Mouse (Mus musculus): Measurements from ENCODE around the gene Negr1. TPM values are rescaled to one million over a fixed set of nuclear protein-coding genes. Genes with fewer than 3 reads are reported as not detected.

The Negr1 gene
- polyA plus RNA-seq, 1 experiment from 2014 or later: 4.2 TPM

DNA sequence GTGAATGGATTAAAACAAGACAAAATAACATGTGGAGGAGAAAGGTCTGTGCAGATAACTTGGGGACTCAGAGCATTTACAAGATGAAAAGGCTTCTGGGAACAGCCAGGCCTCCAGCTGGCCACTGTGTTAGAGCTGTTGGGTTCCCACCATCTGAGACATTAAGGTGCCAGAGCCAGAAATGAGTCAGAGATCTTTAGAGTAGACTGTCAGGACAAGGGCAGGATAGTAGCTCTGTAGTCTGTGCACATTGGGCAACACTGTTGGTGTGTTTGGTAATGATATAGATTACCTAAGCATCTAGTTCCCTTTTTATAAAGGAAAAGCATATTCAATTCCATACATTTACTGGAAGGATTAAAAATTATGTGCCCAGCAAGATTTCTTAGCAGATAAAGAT lies 710.8 kb downstream of the Negr1 start:
- Histone ChIP-seq H3K36me3 (ENCODE audit: control insufficient read depth, insufficient read depth, low read length) (no peaks in the 10 kb centered on the region), H3K4me1 (ENCODE audit: control insufficient read depth, insufficient read depth, low read length) (no peaks in the 10 kb centered on the region), H3K27ac (ENCODE audit: low read depth, low read length) (no peak overlapping the region), H3K4me2 (ENCODE audit: low read depth) (no peak overlapping the region), H3K9me3 (ENCODE audit: control insufficient read depth, low read length) (no peaks in the 10 kb centered on the region), H3K27me3 (ENCODE audit: control insufficient read depth, insufficient read depth, low read length) (no peaks in the 10 kb centered on the region), H3K4me3 (ENCODE audit: low read depth, low read length) (no peak overlapping the region), H3K9ac (ENCODE audit: low read length) (no peak overlapping the region)
- DNase-seq (ENCODE audit: low spot score) (no peak), ATAC-seq (ENCODE audit: insufficient read depth, low FRiP score, low TSS enrichment) (no peak)

DNA sequence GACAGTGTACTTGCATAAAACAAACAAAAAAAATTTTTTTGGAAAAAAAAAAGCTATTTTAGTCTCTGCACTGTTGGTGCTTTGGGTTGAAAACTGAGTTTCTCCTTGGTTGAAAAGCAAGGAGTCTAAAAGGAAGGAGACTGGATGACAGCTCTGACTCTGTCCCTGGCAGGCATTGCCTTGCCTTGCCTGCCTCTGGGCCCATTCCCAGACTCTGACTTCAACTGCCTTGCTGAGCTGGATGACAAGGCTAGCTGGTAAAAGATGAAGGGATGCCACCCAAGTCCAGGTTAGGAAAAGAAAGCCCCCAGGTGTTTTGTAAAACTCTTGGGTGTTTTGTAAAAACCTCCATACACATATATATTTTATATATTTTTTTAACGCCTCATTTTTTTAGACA lies 712.5 kb downstream of the Negr1 start:
- Histone ChIP-seq H3K9ac (ENCODE audit: low read length) (no peak overlapping the region), H3K4me3 (ENCODE audit: low read depth, low read length) (no peak overlapping the region), H3K9me3 (ENCODE audit: control insufficient read depth, low read length) (no peaks in the 10 kb centered on the region), H3K36me3 (ENCODE audit: control insufficient read depth, insufficient read depth, low read length) (no peaks in the 10 kb centered on the region), H3K4me1 (ENCODE audit: control insufficient read depth, insufficient read depth, low read length) (no peaks in the 10 kb centered on the region), H3K27ac (ENCODE audit: low read depth, low read length) (no peak overlapping the region), H3K27me3 (ENCODE audit: control insufficient read depth, insufficient read depth, low read length) (no peaks in the 10 kb centered on the region), H3K4me2 (ENCODE audit: low read depth) (no peak overlapping the region)
- DNase-seq (ENCODE audit: low spot score) (no peak), ATAC-seq (ENCODE audit: insufficient read depth, low FRiP score, low TSS enrichment) (no peak)
- WGBS: 93% methylated on average over 1 of the region's 1 CpGs

DNA sequence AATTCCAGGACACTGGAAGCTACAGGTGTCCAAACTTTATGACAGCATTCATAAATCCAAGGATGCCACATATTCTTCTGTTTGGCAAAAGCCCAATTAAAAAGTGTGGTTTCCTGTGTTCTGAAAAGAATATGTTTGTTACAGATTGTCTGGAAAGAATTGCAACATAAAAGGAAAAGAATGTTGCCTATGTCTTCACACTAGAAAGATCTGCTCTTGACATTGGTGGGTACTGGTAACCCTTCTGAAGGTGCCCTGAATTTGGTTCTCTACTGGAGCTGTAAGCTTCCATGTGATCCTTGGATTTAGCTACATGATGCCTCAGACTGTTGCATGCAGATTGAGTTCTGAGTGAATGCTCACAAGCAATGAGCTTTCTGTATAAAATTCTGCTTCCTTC lies 718.1 kb downstream of the Negr1 start:
- Histone ChIP-seq H3K27ac (ENCODE audit: low read depth, low read length) (no peak overlapping the region), H3K4me2 (ENCODE audit: low read depth) (no peak overlapping the region), H3K4me1 (ENCODE audit: control insufficient read depth, insufficient read depth, low read length) (no peaks in the 10 kb centered on the region), H3K36me3 (ENCODE audit: control insufficient read depth, insufficient read depth, low read length) (no peaks in the 10 kb centered on the region), H3K9me3 (ENCODE audit: control insufficient read depth, low read length) (no peaks in the 10 kb centered on the region), H3K4me3 (ENCODE audit: low read depth, low read length) (no peak overlapping the region), H3K27me3 (ENCODE audit: control insufficient read depth, insufficient read depth, low read length) (no peaks in the 10 kb centered on the region), H3K9ac (ENCODE audit: low read length) (no peak overlapping the region)
- ATAC-seq (ENCODE audit: insufficient read depth, low FRiP score, low TSS enrichment) (no peak), DNase-seq (ENCODE audit: low spot score) (no peak)

DNA sequence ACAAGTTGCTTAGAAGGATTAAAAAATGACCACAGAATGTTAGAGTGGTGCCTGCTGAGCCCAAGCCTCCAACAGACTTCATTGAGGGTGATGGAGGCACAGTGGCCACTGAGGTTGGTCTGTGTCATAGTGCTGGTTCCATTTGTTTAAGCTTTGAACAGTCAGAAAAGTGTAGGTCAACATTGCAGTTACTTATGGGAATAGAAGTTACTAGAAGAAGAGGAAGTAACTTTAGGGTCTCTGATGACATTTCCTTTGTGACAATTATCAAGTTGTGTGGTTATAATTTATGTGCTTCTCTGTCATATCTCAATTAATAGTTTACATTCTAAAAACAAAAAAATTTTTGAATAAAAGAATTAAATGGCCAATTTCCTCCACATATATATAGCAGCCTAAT lies 719.7 kb downstream of the Negr1 start:
- DNase-seq (ENCODE audit: low spot score): no peak
- Histone ChIP-seq H3K27me3 (ENCODE audit: control insufficient read depth, insufficient read depth, low read length) (no peaks in the 10 kb centered on the region), H3K9ac (ENCODE audit: low read length) (no peak overlapping the region), H3K4me2 (ENCODE audit: low read depth) (no peak overlapping the region), H3K4me3 (ENCODE audit: low read depth, low read length) (no peak overlapping the region), H3K4me1 (ENCODE audit: control insufficient read depth, insufficient read depth, low read length) (no peaks in the 10 kb centered on the region), H3K36me3 (ENCODE audit: control insufficient read depth, insufficient read depth, low read length) (no peaks in the 10 kb centered on the region), H3K27ac (ENCODE audit: low read depth, low read length) (no peak overlapping the region), H3K9me3 (ENCODE audit: control insufficient read depth, low read length) (no peaks in the 10 kb centered on the region)
- no peak for ATAC-seq (ENCODE audit: insufficient read depth, low FRiP score, low TSS enrichment)

DNA sequence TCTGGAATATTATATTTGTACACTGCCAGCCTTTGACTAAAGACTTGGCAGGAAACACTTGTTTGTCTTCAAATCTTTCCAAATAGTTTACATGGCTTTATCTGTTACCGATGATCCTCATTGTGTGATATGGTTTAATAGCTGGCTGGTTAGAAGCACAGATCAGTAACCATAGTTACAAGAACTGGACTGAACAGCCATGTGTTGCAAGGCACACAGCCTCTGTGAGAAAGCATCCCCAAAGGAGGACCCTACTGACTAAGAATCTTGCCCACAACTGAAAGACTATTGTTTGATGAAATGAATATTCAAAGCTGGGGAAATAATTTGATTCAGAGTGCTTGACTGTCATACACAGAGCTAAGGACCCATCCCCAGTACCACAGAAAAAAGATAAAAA lies 729.7 kb downstream of the Negr1 start:
- no peaks in the 10 kb centered on the region for H3K27me3 ChIP-seq (ENCODE audit: control insufficient read depth, insufficient read depth, low read length)
- no peaks in the 10 kb centered on the region for H3K4me1 ChIP-seq (ENCODE audit: control insufficient read depth, insufficient read depth, low read length)
- no peak overlapping the region for H3K4me3 ChIP-seq (ENCODE audit: low read depth, low read length)
- peak; percentile 73 for ATAC-seq (ENCODE audit: insufficient read depth, low FRiP score, low TSS enrichment)
- H3K9me3 ChIP-seq (ENCODE audit: control insufficient read depth, low read length): no peaks in the 10 kb centered on the region
- no peak overlapping the region for H3K9ac ChIP-seq (ENCODE audit: low read length)
- H3K4me2 ChIP-seq (ENCODE audit: low read depth): no peak overlapping the region
- no peak overlapping the region for H3K27ac ChIP-seq (ENCODE audit: low read depth, low read length)
- DNase-seq (ENCODE audit: low spot score): no peak
- WGBS: 56% methylated on average over 1 of the region's 1 CpGs
- no peaks in the 10 kb centered on the region for H3K36me3 ChIP-seq (ENCODE audit: control insufficient read depth, insufficient read depth, low read length)

DNA sequence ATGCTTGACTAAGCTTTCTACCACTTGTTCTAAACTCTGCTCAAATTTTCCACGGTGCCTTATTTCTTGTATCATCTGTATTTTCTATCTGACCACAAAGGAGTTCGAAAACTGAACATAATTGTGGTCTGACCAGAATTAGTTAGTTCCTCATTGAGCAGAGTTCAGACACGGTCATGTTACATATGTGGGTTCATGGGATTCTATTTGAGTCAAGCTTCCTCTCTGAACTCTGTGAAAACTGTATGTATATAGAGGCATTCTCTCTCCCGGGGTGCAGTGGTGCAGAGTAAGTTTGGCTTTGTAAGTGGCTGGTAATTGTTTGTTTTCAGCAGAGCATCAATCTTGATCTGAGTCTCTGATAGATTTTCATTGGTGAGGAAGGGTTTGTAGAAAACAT lies 735.6 kb downstream of the Negr1 start:
- WGBS: 63% methylated on average over 4 of the region's 4 CpGs
- Histone ChIP-seq H3K27ac (ENCODE audit: low read depth, low read length) (no peak overlapping the region), H3K4me3 (ENCODE audit: low read depth, low read length) (no peak overlapping the region), H3K27me3 (ENCODE audit: control insufficient read depth, insufficient read depth, low read length) (no peaks in the 10 kb centered on the region), H3K9me3 (ENCODE audit: control insufficient read depth, low read length) (no peaks in the 10 kb centered on the region), H3K9ac (ENCODE audit: low read length) (no peak overlapping the region), H3K4me2 (ENCODE audit: low read depth) (no peak overlapping the region), H3K4me1 (ENCODE audit: control insufficient read depth, insufficient read depth, low read length) (no peaks in the 10 kb centered on the region), H3K36me3 (ENCODE audit: control insufficient read depth, insufficient read depth, low read length) (no peaks in the 10 kb centered on the region)
- no peak for ATAC-seq (ENCODE audit: insufficient read depth, low FRiP score, low TSS enrichment)
- no peak for DNase-seq (ENCODE audit: low spot score)

DNA sequence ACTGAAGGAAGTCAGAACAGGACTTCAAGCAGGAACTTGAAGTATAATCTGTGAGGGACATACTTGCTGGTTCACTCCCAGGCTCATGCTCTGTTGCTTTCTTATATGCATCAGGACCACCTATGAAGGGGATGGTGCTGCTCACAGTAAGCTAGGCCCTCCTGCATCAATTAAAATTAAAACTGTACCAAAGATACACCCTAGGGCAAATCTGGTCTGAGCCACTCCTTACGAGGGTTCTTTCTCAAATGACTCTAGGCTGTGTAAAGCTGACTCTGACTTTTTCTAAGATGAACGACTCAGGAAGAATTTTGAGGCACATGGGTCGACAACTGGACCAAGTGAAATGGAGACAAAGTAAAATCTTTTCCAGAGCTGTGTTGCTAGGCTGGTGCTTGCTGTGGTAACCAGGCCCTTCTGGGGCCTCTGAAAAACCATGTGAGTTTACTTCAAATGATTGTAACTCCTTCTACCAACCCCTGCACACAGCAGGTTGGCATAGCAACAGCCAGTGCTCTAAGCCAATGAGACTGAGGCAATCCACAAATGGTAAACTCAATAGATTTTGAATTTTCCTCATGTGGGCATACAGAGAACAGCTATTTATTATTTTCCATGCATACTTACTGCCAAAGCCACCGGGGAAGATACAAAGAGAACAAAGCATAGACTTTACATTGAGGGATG lies 742.0 kb downstream of the Negr1 start:
- 66% methylated on average over 4 of the region's 4 CpGs for WGBS
- no peaks in the 10 kb centered on the region for H3K36me3 ChIP-seq (ENCODE audit: control insufficient read depth, insufficient read depth, low read length)
- no peak overlapping the region for H3K9ac ChIP-seq (ENCODE audit: low read length)
- no peaks in the 10 kb centered on the region for H3K9me3 ChIP-seq (ENCODE audit: control insufficient read depth, low read length)
- H3K4me2 ChIP-seq (ENCODE audit: low read depth): no peak overlapping the region
- no peaks in the 10 kb centered on the region for H3K27me3 ChIP-seq (ENCODE audit: control insufficient read depth, insufficient read depth, low read length)
- H3K4me3 ChIP-seq (ENCODE audit: low read depth, low read length): no peak overlapping the region
- ATAC-seq (ENCODE audit: insufficient read depth, low FRiP score, low TSS enrichment) (peak; percentile 38; the same call in 1 of the 2 replicates), DNase-seq (ENCODE audit: low spot score) (peak; percentile 15)
- H3K4me1 ChIP-seq (ENCODE audit: control insufficient read depth, insufficient read depth, low read length): no peaks in the 10 kb centered on the region
- H3K27ac ChIP-seq (ENCODE audit: low read depth, low read length): no peak overlapping the region

DNA sequence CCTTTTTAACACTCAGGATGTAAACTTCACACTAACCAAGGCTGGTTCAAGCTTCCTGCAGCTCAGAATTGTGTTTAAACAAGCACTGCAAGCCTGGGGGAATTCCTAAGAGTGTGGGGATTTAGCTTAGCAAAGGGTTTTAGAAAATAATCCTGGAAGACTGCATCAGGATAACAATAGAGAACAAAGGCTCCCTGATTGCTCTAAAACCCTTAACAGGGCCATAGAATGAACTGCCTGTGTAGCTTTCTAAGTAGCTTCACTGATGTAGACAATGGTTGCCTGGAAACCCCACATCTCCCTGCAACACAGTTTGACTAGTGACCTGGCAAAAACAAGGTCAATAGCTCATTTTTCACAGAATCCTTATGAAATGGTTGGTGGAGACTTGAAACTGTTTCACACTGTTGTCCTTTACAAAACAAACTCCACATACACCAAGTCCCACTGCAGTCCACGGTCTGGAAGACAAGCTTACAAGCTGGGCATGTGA lies 759.5 kb downstream of the Negr1 start:
- Histone ChIP-seq H3K4me2 (ENCODE audit: low read depth) (no peak overlapping the region), H3K9me3 (ENCODE audit: control insufficient read depth, low read length) (no peaks in the 10 kb centered on the region), H3K27ac (ENCODE audit: low read depth, low read length) (peak overlapping the region; percentile 24; the same call in 1 of the 2 replicates), H3K4me1 (ENCODE audit: control insufficient read depth, insufficient read depth, low read length) (peaks cover 6% of the 10 kb centered on the region; the same call in 1 of the 2 replicates), H3K36me3 (ENCODE audit: control insufficient read depth, insufficient read depth, low read length) (no peaks in the 10 kb centered on the region), H3K4me3 (ENCODE audit: low read depth, low read length) (no peak overlapping the region), H3K27me3 (ENCODE audit: control insufficient read depth, insufficient read depth, low read length) (no peaks in the 10 kb centered on the region), H3K9ac (ENCODE audit: low read length) (no peak overlapping the region)
- WGBS: 17% methylated on average over 1 of the region's 1 CpGs
- peak; percentile 82 for ATAC-seq (ENCODE audit: insufficient read depth, low FRiP score, low TSS enrichment)
- DNase-seq (ENCODE audit: low spot score): peak; percentile 69

DNA sequence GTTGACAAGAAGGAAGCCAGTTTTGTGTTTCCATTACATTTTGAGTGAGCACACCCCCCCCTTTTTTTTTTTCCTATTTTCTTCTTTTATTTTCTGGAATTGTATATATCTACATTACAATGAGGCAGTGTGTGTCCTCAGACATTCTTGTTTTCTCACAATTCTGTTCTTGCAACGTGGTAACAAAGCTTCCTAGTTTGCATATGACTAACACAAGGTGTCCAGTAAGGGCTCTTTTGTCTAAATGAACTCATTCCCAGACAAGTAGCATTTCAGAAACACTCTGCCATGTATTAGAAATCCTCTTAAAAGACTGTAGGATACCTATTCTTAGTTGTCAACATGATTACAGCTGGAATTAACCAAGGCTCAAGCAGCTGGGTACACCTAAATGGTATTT lies 760.2 kb downstream of the Negr1 start:
- DNase-seq (ENCODE audit: low spot score): no peak
- H3K9ac ChIP-seq (ENCODE audit: low read length): no peak overlapping the region
- H3K27ac ChIP-seq (ENCODE audit: low read depth, low read length): peak overlapping the region; percentile 24; the same call in 1 of the 2 replicates
- peaks cover 6% of the 10 kb centered on the region; the same call in 1 of the 2 replicates for H3K4me1 ChIP-seq (ENCODE audit: control insufficient read depth, insufficient read depth, low read length)
- no peak overlapping the region for H3K4me2 ChIP-seq (ENCODE audit: low read depth)
- H3K4me3 ChIP-seq (ENCODE audit: low read depth, low read length): no peak overlapping the region
- peak; percentile 62 for ATAC-seq (ENCODE audit: insufficient read depth, low FRiP score, low TSS enrichment)
- H3K36me3 ChIP-seq (ENCODE audit: control insufficient read depth, insufficient read depth, low read length): no peaks in the 10 kb centered on the region
- 14% methylated on average over 1 of the region's 1 CpGs for WGBS
- no peaks in the 10 kb centered on the region for H3K27me3 ChIP-seq (ENCODE audit: control insufficient read depth, insufficient read depth, low read length)
- H3K9me3 ChIP-seq (ENCODE audit: control insufficient read depth, low read length): no peaks in the 10 kb centered on the region

All from neural tube, embryonic 11.5 days (tissue).